Comparison of ENCODE assay signal across 24 mouse cellular contexts in the genomic region with DNA sequence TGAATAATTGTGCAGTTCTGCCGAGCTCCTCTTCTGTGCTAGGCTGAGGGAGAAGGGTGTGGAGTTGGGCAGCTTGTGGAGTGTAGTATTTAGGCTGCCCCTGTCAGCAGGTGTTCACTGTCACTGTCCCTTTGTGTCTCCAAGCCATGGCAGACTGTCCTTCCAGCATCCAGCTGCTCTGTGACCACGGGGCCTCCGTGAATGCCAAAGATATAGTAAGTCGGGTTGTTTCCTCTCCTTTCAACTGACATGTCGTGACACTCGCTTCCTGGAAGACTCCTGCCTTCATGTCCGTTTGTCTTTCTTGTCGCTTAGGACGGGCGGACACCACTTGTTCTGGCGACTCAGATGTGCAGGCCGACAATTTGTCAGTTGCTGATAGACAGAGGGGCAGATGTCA. TPM values are rescaled to one million over a fixed set of nuclear protein-coding genes. Genes with fewer than 3 reads are reported as not detected.
DNase-seq lines count a peak whose midpoint lies in the region; ATAC-seq and TF ChIP-seq lines count a peak whose summit lies in the region.
"Had no signal": no experiment of that assay in that cellular context is flagged by ENCODE, and none has a peak within 500 bp of the region (broad histone marks: within the 10 kb centered on the region; RNA-seq: fewer than 3 reads in every experiment).

No protein-coding gene starts in this region.

- TF ChIP-seq EP300 in heart, adult 2 months (IDR thresholded peaks at IDR 0.05; ENCODE audit: insufficient read depth, low read depth, low read length), result no peak

- H3K4me2 ChIP-seq in heart, embryonic 11.5 days, result no peak overlapping the region
- H3K4me2 ChIP-seq in lung, embryonic 16.5 days (ENCODE audit: low read depth, low read length), result no peak overlapping the region
- no peak overlapping the region for H3K4me2 ChIP-seq in forebrain, embryonic 12.5 days
- H3K4me2 ChIP-seq: heart, embryonic 12.5 days; hindbrain, embryonic 15.5 days; liver, embryonic 15.5 days; midbrain, embryonic 11.5 days; neural tube, embryonic 12.5 days had no signal

- H3K4me1 ChIP-seq in heart, adult 2 months (ENCODE audit: control insufficient read depth, insufficient read depth, low read length), result peaks cover 16% of the 10 kb centered on the region
- no peaks in the 10 kb centered on the region for H3K4me1 ChIP-seq in heart, embryonic 11.5 days (ENCODE audit: control insufficient read depth, insufficient read depth, low read length)
- H3K4me1 ChIP-seq in lung, embryonic 16.5 days (replicated peaks; ENCODE audit: control insufficient read depth, insufficient read depth, low read length), result peaks cover 18% of the 10 kb centered on the region
- peaks cover 15% of the 10 kb centered on the region for H3K4me1 ChIP-seq in lung, adult 2 months (ENCODE audit: control insufficient read depth, insufficient read depth, low read length)
- H3K4me1 ChIP-seq in forebrain, embryonic 12.5 days, result peaks cover 8% of the 10 kb centered on the region
- H3K4me1 ChIP-seq: heart, embryonic 12.5 days; liver, embryonic 15.5 days; neural tube, embryonic 12.5 days had no signal

- WGBS in heart, adult 2 months, result 46% methylated on average over 12 of the region's 12 CpGs
- WGBS in heart, embryonic 11.5 days (ENCODE audit: insufficient replicate concordance), result 73% methylated on average over 12 of the region's 12 CpGs
- WGBS in lung, embryonic 16.5 days, result 62% methylated on average over 12 of the region's 12 CpGs
- 54% methylated on average over 12 of the region's 12 CpGs for WGBS in lung, adult 2 months
- 88% methylated on average over 12 of the region's 12 CpGs for WGBS in forebrain, embryonic 12.5 days

- no peak for DNase-seq in heart, adult 2 months
- peak; percentile 41 for DNase-seq in kidney, postnatal 10 days
- DNase-seq in kidney, adult 11 months, result no peak
- no peak for DNase-seq in lung, adult 2 months
- DNase-seq: adrenal gland, postnatal 14 days; cerebellum, adult 11-12 months; cerebellum, postnatal 14 days; forebrain, postnatal 0 days; gastrocnemius, postnatal 14 days; right cerebral cortex, adult 18-20 months; spleen, adult 18-20 months; thymus, postnatal 14 days had no signal

- H3K4me3 ChIP-seq in heart, adult 2 months, result no peak overlapping the region
- no peak overlapping the region for H3K4me3 ChIP-seq in heart, embryonic 11.5 days (ENCODE audit: low read depth, low read length)
- H3K4me3 ChIP-seq in lung, embryonic 16.5 days (ENCODE audit: low read length), result no peak overlapping the region
- H3K4me3 ChIP-seq in lung, adult 2 months (replicated peaks; ENCODE audit: extremely low read depth, low read depth, low read length), result no peak overlapping the region
- no peak overlapping the region for H3K4me3 ChIP-seq in forebrain, embryonic 12.5 days (replicated peaks)
- H3K4me3 ChIP-seq: erythroblast, embryonic 14.5 days; heart, embryonic 12.5 days; hindbrain, embryonic 15.5 days; liver, embryonic 15.5 days; myocyte; neural tube, embryonic 12.5 days had no signal

- no peaks in the 10 kb centered on the region for H3K9me3 ChIP-seq in heart, embryonic 11.5 days (replicated peaks; ENCODE audit: control insufficient read depth, low read length)
- no peaks in the 10 kb centered on the region for H3K9me3 ChIP-seq in lung, embryonic 16.5 days (ENCODE audit: control insufficient read depth, low read length)
- no peaks in the 10 kb centered on the region for H3K9me3 ChIP-seq in forebrain, embryonic 12.5 days
- H3K9me3 ChIP-seq: heart, embryonic 12.5 days; hindbrain, embryonic 15.5 days; liver, embryonic 15.5 days; neural tube, embryonic 12.5 days had no signal

- no peak for ATAC-seq in heart, embryonic 11.5 days (replicated peaks; ENCODE audit: insufficient number of reproducible peaks, low FRiP score, low TSS enrichment)
- ATAC-seq in lung, embryonic 16.5 days (ENCODE audit: low read depth), result no peak
- ATAC-seq in forebrain, embryonic 12.5 days (ENCODE audit: low FRiP score), result no peak
- ATAC-seq: CD4-positive, CD25-positive, alpha-beta regulatory T cell, adult 4 months; forebrain, postnatal 0 days; midbrain, embryonic 16.5 days had no signal

- no peak overlapping the region; the same call in 1 of the 2 replicates for H3K9ac ChIP-seq in heart, adult 2 months (ENCODE audit: low read depth, low read length)
- no peak overlapping the region for H3K9ac ChIP-seq in heart, embryonic 11.5 days (ENCODE audit: low read depth, low read length)
- H3K9ac ChIP-seq in lung, embryonic 16.5 days (ENCODE audit: low read length), result no peak overlapping the region
- no peak overlapping the region for H3K9ac ChIP-seq in forebrain, embryonic 12.5 days
- H3K9ac ChIP-seq: forebrain, postnatal 0 days; heart, embryonic 12.5 days; hindbrain, embryonic 15.5 days; liver, embryonic 15.5 days; neural tube, embryonic 12.5 days had no signal

- H3K27ac ChIP-seq in heart, adult 2 months, result peak overlapping the region; percentile 80
- no peak overlapping the region for H3K27ac ChIP-seq in heart, embryonic 11.5 days (ENCODE audit: low read depth, low read length)
- peak overlapping the region; percentile 82; the same call in 1 of the 2 replicates for H3K27ac ChIP-seq in lung, embryonic 16.5 days (ENCODE audit: low read length)
- no peak overlapping the region; the same call in 1 of the 2 replicates for H3K27ac ChIP-seq in forebrain, embryonic 12.5 days
- H3K27ac ChIP-seq: hindbrain, embryonic 15.5 days; liver, embryonic 15.5 days; neural tube, embryonic 12.5 days had no signal

- TF ChIP-seq POLR2A in heart, adult 2 months (IDR thresholded peaks at IDR 0.05; ENCODE audit: insufficient read depth, low read depth, low read length), result no peak
- TF ChIP-seq POLR2A in lung, adult 2 months (IDR thresholded peaks at IDR 0.05; ENCODE audit: borderline replicate concordance, extremely low read depth, low read depth, low read length), result no peak

- intact Hi-C loops in heart, adult 2 months (cut with DNase I), result no loop called here

- TF ChIP-seq CTCF in heart, adult 2 months (IDR thresholded peaks at IDR 0.05), result no peak
- no peak for TF ChIP-seq CTCF in lung, adult 2 months (IDR thresholded peaks at IDR 0.05; ENCODE audit: insufficient read depth, low read length)

- H3K36me3 ChIP-seq in heart, adult 2 months (ENCODE audit: control insufficient read depth, insufficient read depth, low read length), result 0 out of 2 replicates have a peak, but pooled peaks cover 2% of the 10 kb centered on the region
- H3K36me3 ChIP-seq in heart, embryonic 11.5 days (ENCODE audit: control insufficient read depth, insufficient read depth, low read length), result no peaks in the 10 kb centered on the region; the same call in 1 of the 2 replicates
- no peaks in the 10 kb centered on the region for H3K36me3 ChIP-seq in lung, embryonic 16.5 days (ENCODE audit: control insufficient read depth, insufficient read depth, low read length)
- H3K36me3 ChIP-seq in forebrain, embryonic 12.5 days (replicated peaks), result no peaks in the 10 kb centered on the region; the same call in 1 of the 2 replicates
- H3K36me3 ChIP-seq: hindbrain, embryonic 15.5 days; liver, embryonic 15.5 days; neural tube, embryonic 12.5 days had no signal

- no peaks in the 10 kb centered on the region for H3K27me3 ChIP-seq in heart, adult 2 months (ENCODE audit: control insufficient read depth, insufficient read depth, low read length)
- H3K27me3 ChIP-seq in heart, embryonic 11.5 days (ENCODE audit: control insufficient read depth, insufficient read depth, low read length), result no peaks in the 10 kb centered on the region
- H3K27me3 ChIP-seq in lung, embryonic 16.5 days (ENCODE audit: control insufficient read depth, insufficient read depth, low read depth, low read length), result no peaks in the 10 kb centered on the region
- peaks cover 16% of the 10 kb centered on the region for H3K27me3 ChIP-seq in forebrain, embryonic 12.5 days
- H3K27me3 ChIP-seq: heart, embryonic 12.5 days; hindbrain, embryonic 15.5 days; liver, embryonic 15.5 days; neural tube, embryonic 12.5 days had no signal

- H3K79me2 ChIP-seq in heart, adult 2 months (replicated peaks; ENCODE audit: control insufficient read depth, insufficient read depth, low read length), result no peaks in the 10 kb centered on the region

RNA-seq across cellular contexts. Expression of gene Uaca, which starts 55.6 kb away (rescaled TPM):
- total RNA-seq in heart, adult 2 months (2021), result 10 to 100 TPM; 42.7 to 53.5 TPM
- polyA plus RNA-seq in heart, adult 2 months (2012; rRNA removed), result 10.6 and 14.8 TPM in 2 replicates
- 19.2 and 26.8 TPM in 2 replicates for polyA plus RNA-seq in heart, embryonic 11.5 days (2014; fragmentation: Nextera tagmentation; extraction: Ambion mirVana)
- polyA plus RNA-seq in lung, embryonic 16.5 days (2015; fragmentation: Nextera tagmentation; extraction: Ambion mirVana), result 30.9 and 33.3 TPM in 2 replicates
- polyA plus RNA-seq in lung, adult 2 months (2012; rRNA removed), result 7.0 and 13.8 TPM in 2 replicates
- polyA plus RNA-seq in forebrain, embryonic 12.5 days (2016; fragmentation: Nextera tagmentation; extraction: Ambion mirVana), result 32.4 and 32.5 TPM in 2 replicates
- polyA plus RNA-seq: CD4-positive, CD25-positive, alpha-beta regulatory T cell, adult 4 months; erythroblast, embryonic 14.5 days had no signal

Comparison
In these comparisons a context has a peak if more than half of its experiments do, and no peak if none do; other contexts are left out.
1. H3K27ac ChIP-seq: peak in heart, adult 2 months (single experiment) and lung, embryonic 16.5 days (single experiment); none in heart, embryonic 11.5 days (single experiment) and forebrain, embryonic 12.5 days (single experiment).